Mouse (Mus musculus) hindbrain, embryonic 11.5 days (tissue): ENCODE results near the gene Dusp11. TPM values are rescaled to one million over a fixed set of nuclear protein-coding genes. Genes with fewer than 3 reads are reported as not detected.
"Not testable (repeated sequence)": the region's sequence is repeated elsewhere in the genome, so short reads cannot be mapped to it uniquely, and the experiment has no call there.

Experiments used
- ATAC-seq: fragments of 200-750 bp; cut with Nextera tagmentation; 2 replicates; pipeline ENCODE4 v1.8.0; 2017; ENCODE audit warnings: mild to moderate bottlenecking, moderate TSS enrichment, moderate library complexity; ENCODE audit not compliant: low FRiP score
- DNase-seq: peaks from one replicate; pipeline ENCODE4 v3.0.0-alpha.2; 2015; ENCODE audit warnings: low spot score
- H3K27ac ChIP-seq: fragments of 300-500 bp; sonication (generic); 2 replicates; pipeline ENCODE4 v1.5.1; 2014; ENCODE audit warnings: mild to moderate bottlenecking, low read depth, low read length
- H3K27me3 ChIP-seq: fragments of 300-500 bp; sonication (generic); 2 replicates; pipeline ENCODE4 v1.6.1; 2014; ENCODE audit warnings: mild to moderate bottlenecking, low read length, moderate library complexity, mixed read lengths; ENCODE audit not compliant: control insufficient read depth, insufficient read depth
- H3K36me3 ChIP-seq: fragments of 300-500 bp; sonication (generic); 2 replicates; pipeline ENCODE4 v1.6.1; 2014; ENCODE audit warnings: mild to moderate bottlenecking, low read length, moderate library complexity, mixed read lengths; ENCODE audit not compliant: control insufficient read depth, insufficient read depth
- H3K4me1 ChIP-seq: fragments of 300-500 bp; sonication (generic); replicated peaks from 2 replicates; pipeline ENCODE4 v1.6.1; 2014; ENCODE audit warnings: low read length, mixed read lengths; ENCODE audit not compliant: control insufficient read depth, insufficient read depth
- H3K4me2 ChIP-seq: fragments of 300-500 bp; sonication (generic); replicated peaks from 2 replicates; pipeline ENCODE4 v1.6.1; 2014; ENCODE audit warnings: mild to moderate bottlenecking, low read depth, low read length
- H3K4me3 ChIP-seq: fragments of 300-500 bp; sonication (generic); 2 replicates; pipeline ENCODE4 v1.5.1; 2014; ENCODE audit warnings: low read depth, low read length
- H3K9ac ChIP-seq: fragments of 300-500 bp; sonication (generic); 2 replicates; pipeline ENCODE4 v1.6.1; 2014; ENCODE audit warnings: low read depth, low read length
- H3K9me3 ChIP-seq: fragments of 300-500 bp; sonication (generic); 2 replicates; pipeline ENCODE4 v1.6.1; 2016; ENCODE audit warnings: low read length; ENCODE audit not compliant: control insufficient read depth
- WGBS: fragments of 180-500 bp; shearing (Covaris S2); extraction: QIAGEN DNeasy Blood & Tissue Kit; methylation state at CpG from one replicate; pipeline ENCODE4 v1.1.7; 2014; 5-methylcytosine and 5-hydroxymethylcytosine counted together
- polyA plus RNA-seq: library from polyadenylated mRNA; unstranded; fragments of >200 nt; fragmentation: Nextera tagmentation; extraction: Ambion mirVana; gene quantifications from 2 replicates; pipeline ENCODE4 v1.2.1, GENCODE M21; 2014

Gene Dusp11
- polyA plus RNA-seq, 1 experiment from 2014 or later: 54.3 TPM

DNA sequence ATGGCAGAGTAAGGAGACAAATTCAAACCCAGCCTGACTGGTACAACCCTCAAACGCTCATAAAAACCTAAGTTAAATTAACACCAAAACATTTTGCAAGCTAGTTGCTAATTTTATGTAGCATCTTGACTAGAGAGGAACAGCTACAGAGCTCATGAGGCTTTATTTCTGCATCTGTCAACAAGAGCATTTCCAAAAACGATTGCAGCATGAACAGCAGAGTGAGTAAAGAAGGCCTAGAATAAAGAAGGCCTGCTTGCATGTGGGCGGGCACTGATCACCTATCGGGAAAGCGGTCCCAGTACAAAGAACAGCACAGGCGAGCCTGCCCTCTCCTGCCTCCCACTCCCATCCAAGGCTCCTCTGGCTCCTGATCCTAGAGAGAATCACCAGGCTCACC, 12.9 kb downstream of the Dusp11 start:
- no peak overlapping the region for H3K4me2 ChIP-seq
- no peaks in the 10 kb centered on the region for H3K27me3 ChIP-seq
- no peak overlapping the region for H3K9ac ChIP-seq
- peaks cover 10% of the 10 kb centered on the region for H3K36me3 ChIP-seq
- 89% methylated on average over 6 of the region's 6 CpGs for WGBS
- no peak overlapping the region for H3K27ac ChIP-seq
- no peaks in the 10 kb centered on the region for H3K9me3 ChIP-seq
- ATAC-seq (no peak), DNase-seq (no peak)
- H3K4me3 ChIP-seq: no peak overlapping the region
- no peaks in the 10 kb centered on the region for H3K4me1 ChIP-seq

DNA sequence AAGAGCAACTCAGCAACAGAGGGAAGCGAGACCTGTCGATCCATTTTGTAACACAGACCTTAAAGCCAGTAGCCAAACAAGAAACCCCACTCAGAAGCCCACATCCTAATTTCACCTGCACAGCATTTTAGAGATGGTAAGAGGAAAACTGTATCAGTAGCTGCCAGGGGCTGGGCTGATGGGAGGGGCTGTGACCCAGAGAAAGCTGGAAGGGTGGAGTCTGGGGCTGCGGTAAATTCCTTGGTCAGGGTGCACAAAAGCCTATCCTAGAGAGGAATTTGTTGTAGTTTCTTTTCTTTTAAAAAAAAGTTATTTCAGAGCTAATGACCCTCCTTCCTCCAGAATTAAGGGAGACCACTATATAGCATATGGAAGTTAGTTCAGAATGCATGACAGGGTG, 19.0 kb downstream of the Dusp11 start:
- Histone ChIP-seq H3K4me3 (no peak overlapping the region), H3K4me1 (no peaks in the 10 kb centered on the region), H3K36me3 (0 out of 2 replicates have a peak, but pooled peaks cover 2% of the 10 kb centered on the region), H3K27ac (no peak overlapping the region), H3K9me3 (no peaks in the 10 kb centered on the region), H3K27me3 (no peaks in the 10 kb centered on the region), H3K9ac (no peak overlapping the region), H3K4me2 (no peak overlapping the region)
- DNase-seq (no peak), ATAC-seq (no peak)
- WGBS: 96% methylated on average over 3 of the region's 3 CpGs

DNA sequence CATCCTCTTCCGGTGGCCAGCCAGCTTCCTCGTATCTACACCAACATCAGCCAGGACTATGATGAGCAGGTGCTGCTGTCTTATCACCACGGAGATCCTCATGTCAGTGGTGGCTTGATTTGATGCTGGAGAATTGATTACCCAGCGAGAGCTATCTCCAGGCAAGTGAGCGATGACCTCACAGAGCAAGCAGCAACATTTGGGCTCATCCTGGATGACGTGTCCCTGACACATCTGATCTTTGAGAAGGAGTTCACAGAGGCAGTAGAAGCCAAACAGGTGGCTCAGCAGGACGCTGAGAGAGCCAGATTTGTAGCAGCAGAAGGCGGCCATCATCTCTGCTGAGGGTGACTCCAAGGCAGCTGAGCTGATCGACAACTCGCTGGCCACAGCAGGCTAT, 22.8 kb downstream of the Dusp11 start:
- ATAC-seq: no peak
- WGBS: 81% methylated on average over 10 of the region's 10 CpGs

DNA sequence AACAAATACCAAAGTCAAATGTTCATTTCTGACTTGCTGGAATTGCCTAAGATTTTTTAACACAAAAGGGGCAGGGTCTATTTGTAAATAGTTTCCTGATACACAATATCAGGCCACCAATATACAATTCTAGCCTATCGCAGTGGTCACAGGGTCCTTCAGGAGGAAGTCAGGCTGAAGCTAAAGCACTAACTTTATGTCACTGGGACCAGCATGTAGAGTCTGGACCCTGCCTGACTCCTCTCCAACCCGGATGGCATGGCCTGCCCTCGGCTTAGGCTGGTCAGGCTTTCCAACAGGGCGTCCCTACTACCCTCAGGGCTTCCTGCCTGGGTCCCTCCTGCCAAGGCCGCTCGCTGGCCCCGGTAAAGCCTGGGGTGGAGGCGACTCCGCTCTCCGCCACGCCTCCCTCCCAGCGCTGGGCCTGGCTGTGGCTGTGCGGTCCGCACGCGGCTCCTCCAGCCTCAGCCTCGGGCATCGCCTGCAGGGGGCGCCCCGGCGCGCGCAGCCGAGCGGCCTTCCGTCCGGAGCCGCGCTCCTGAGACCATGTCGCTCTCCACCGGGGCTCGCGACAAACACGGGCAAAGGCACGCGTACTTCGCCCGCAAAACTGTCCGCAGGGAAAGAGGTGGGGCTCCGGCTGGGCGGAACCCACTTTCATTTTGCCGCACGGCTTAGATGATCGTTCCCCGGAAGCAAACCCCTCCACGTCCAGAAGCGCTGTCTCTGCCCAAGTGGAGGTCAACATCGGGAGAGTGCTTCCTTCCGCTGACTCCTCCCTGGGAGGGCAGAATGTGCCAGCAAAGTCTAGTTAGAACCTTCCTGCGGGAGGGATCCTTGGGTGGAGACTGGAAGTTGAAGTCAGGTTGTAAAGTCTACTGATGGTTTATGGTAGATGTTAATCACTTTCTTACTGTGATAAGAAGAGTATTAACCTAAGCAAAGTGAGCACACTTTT, 24.7 kb downstream of the Dusp11 start:
- H3K9me3 ChIP-seq, H3K4me1 ChIP-seq, H3K36me3 ChIP-seq, H3K27me3 ChIP-seq: not testable (repeated sequence)
- H3K27ac ChIP-seq: 0 out of 2 replicates have a peak overlapping the region, but pooled peaks have one; percentile 1
- H3K4me2 ChIP-seq: peak overlapping the region; percentile 45
- WGBS: 2% methylated on average over 34 of the region's 50 CpGs
- H3K4me3 ChIP-seq: peak overlapping the region; percentile 39
- ATAC-seq: peak; percentile 96
- peak; percentile 74 for DNase-seq
- H3K9ac ChIP-seq: peak overlapping the region; percentile 49; the same call in 1 of the 2 replicates

More for the DNA sequence above, 22.8 kb downstream of the Dusp11 start:
- no peak for DNase-seq
- no peaks in the 10 kb centered on the region for H3K36me3 ChIP-seq
- no peak overlapping the region for H3K9ac ChIP-seq
- no peaks in the 10 kb centered on the region for H3K27me3 ChIP-seq
- H3K27ac ChIP-seq: no peak overlapping the region
- no peak overlapping the region for H3K4me2 ChIP-seq
- H3K4me3 ChIP-seq: no peak overlapping the region
- no peaks in the 10 kb centered on the region for H3K9me3 ChIP-seq
- H3K4me1 ChIP-seq: no peaks in the 10 kb centered on the region

DNA sequence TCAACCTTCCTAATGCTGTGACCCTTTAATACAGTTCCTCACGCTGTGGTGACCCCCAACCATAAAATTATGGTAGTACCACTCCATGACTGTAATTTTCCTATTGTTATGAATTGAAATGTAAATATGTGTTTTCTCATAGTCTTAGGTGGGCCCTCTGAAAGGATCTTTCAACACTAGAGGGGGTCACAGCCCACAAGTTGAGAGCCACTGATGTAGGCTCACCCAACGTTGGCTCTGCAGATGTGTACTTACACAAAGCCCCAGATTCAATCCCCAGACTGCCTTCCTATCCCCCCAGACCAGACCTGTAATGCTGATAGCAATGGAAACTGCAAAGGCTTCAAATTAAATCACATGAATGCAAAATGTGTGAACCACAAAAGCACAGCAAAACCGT, 25.8 kb downstream of the Dusp11 start:
- Histone ChIP-seq H3K9ac (no peak overlapping the region), H3K36me3 (no peaks in the 10 kb centered on the region), H3K4me1 (no peaks in the 10 kb centered on the region), H3K27ac (no peak overlapping the region), H3K27me3 (no peaks in the 10 kb centered on the region), H3K9me3 (no peaks in the 10 kb centered on the region), H3K4me3 (no peak overlapping the region), H3K4me2 (no peak overlapping the region)
- DNase-seq: no peak
- 72% methylated on average over 3 of the region's 3 CpGs for WGBS
- ATAC-seq: no peak

DNA sequence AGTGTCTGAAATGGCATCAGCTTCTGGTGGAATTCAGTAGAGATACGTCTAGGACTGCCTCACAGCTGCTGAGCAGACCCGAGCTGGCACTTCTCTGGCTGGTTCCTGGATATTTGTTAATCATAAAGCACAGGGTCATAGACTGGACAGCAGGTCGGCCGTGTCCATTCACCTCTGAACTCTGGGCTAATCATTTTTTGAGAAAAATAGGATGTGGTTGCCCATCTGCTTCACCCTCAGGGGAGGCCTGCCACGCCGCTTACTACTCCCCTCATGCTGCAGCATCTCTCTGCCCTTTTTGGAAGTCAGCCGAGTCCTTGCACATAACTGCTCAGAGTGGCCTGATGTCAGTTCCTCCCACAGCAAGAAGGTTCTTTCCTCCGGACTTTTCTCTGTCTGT, 27.4 kb downstream of the Dusp11 start:
- H3K9me3 ChIP-seq: no peaks in the 10 kb centered on the region
- H3K27ac ChIP-seq: no peak overlapping the region
- no peak for ATAC-seq
- H3K27me3 ChIP-seq: no peaks in the 10 kb centered on the region
- no peak for DNase-seq
- H3K4me2 ChIP-seq: no peak overlapping the region
- no peak overlapping the region for H3K4me3 ChIP-seq
- H3K4me1 ChIP-seq: no peaks in the 10 kb centered on the region
- H3K9ac ChIP-seq: no peak overlapping the region
- 88% methylated on average over 8 of the region's 8 CpGs for WGBS
- H3K36me3 ChIP-seq: no peaks in the 10 kb centered on the region

DNA sequence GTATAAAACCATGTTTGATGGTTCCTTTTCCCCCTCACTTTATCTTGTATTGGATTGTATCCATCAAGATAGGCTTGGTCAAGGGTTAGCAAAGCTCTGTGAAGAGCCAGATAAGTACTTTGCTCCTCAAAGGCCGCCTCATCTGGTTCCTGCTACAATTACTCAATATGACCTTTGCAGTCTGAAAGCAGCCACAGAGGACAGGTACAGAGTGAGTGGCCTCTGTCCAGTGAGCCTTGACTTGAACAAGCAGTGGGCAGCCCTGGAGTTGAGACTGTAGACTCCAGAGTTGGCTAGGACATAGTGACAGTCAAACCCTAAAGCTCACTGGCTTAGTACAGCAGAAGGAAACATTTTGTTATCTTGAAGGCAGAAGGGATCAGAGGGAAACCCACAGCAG, 32.2 kb downstream of the Dusp11 start:
- no peaks in the 10 kb centered on the region for H3K27me3 ChIP-seq
- H3K4me1 ChIP-seq: no peaks in the 10 kb centered on the region
- H3K4me2 ChIP-seq: no peak overlapping the region
- H3K27ac ChIP-seq: no peak overlapping the region
- DNase-seq: no peak
- WGBS: 86% methylated on average over 1 of the region's 1 CpGs
- no peak overlapping the region for H3K4me3 ChIP-seq
- ATAC-seq: no peak
- H3K36me3 ChIP-seq: peaks cover 11% of the 10 kb centered on the region
- H3K9ac ChIP-seq: no peak overlapping the region
- no peaks in the 10 kb centered on the region for H3K9me3 ChIP-seq

DNA sequence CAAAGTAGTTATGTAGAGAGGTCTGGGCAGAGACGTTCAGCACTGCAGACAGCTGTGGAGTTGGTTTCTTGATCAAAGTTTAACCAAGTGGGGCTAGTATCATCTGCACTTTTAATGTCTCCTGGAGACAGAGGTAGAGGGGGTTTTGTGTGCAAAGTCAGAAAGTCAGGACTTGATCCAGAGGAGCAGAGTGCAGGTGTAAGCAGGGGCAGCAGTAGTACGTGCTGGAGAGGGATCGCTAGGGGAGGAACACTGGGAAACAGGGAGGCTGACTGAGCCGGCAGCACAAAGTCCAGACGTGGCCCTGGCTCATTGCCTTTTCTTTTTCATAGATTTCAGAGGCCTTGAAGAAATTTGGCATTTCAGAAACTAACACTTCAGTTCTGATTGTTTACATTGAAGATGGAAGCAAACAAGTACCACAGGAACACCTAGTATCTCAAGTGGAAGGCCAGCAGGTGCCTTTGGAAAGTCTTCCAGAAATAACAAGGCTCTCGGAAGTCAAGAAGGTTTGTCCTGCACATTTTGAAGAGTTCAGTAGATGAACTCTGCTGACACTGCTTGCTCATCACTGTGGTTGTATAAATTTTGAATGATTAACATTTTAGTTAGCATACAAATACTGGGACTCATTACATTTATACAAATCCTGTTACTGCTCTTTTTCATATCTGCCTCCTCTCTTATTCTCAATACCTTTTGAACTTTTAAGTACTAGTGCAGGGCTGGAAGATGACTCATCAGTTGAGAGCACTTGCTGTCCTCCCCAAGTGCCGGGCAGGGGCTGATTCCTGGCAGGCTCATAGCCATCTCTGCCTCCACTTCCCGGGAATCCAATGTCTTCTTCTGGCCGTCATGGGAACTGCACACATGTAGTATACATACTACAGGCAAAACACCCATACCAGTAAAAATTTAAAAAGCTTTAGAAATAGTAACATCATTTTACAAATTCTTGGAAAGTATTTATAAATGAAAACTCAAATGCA, 33.7 kb downstream of the Dusp11 start:
- Histone ChIP-seq H3K27ac (no peak overlapping the region), H3K36me3 (peaks cover 12% of the 10 kb centered on the region), H3K9me3 (no peaks in the 10 kb centered on the region), H3K27me3 (no peaks in the 10 kb centered on the region), H3K4me3 (no peak overlapping the region), H3K4me1 (no peaks in the 10 kb centered on the region), H3K4me2 (no peak overlapping the region), H3K9ac (no peak overlapping the region)
- DNase-seq (no peak), ATAC-seq (no peak)
- 92% methylated on average over 9 of the region's 9 CpGs for WGBS
